Mouse (Mus musculus) right cerebral cortex, adult 2 months (tissue): ENCODE measurements at regions not wholly inside any gene's neighbourhood (a gene's known extent, or its start where the extent isn't known, plus 50 kb on each side); places are given as distances from the start of the nearest gene placed in this dataset.

Experiments used
- DNase-seq, 2 experiments: peaks; one replicate each; pipeline ENCODE4 v3.0.0; 2021 to 2022; ENCODE audit warnings: low spot score in 2 of 2

DNA sequence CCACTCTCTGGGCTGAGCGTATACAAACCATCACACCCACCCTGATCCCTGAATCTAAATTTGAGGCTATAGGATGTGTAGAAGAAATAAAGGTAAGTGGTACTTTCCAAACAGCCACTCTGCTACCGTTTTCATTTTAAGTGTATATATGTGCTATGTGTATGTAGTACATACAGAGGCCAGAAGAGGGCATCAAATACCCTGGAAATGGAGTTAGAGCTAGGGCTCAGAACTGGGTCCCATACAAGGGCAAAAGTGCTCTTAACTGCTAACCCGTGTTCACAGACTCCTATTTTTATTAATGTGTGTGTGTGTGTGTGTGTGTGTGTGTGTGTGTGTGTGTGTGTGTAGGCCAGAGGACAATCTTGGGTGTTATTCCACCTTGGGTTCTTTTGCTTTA is 51.6 kb upstream of the Lrfn2 start:
- DNase-seq: no peak

DNA sequence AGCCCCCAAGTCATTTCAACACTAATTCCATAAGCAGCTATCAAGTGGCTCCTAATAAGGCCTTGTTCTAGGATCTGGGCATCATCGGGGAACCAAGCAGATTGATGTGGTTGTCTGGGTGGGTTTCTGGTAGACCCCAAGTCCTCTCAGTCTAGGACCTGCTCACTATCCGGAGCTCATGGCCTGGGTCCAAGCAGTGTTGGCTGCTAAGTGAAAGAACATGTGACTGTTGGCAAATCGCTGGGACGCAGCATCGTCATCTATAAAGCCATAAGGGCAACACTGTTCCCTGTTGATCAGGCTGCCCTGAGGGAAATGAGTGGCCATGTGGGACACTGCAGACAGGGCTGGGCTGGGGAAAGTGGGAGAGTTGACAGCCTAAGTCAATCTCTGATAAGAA is 50.2 kb upstream of the Lrfn2 start:
- DNase-seq: no peak
